Mouse (Mus musculus) CH12.LX (cell line): ENCODE data around the gene Stt3b.

ENCODE experiments used
- CTCF ChIP-seq, 2 experiments: IDR thresholded peaks in 1 of 2; conservative IDR thresholded peaks in 1 of 2; 2 replicates each; pipeline ENCODE4 v1.5.1; 2011 to 2012; ENCODE audit warnings: low read depth in 2 of 2, low read length in 2 of 2, improper control_type of control experiment in 1 of 2, inconsistent platforms in 1 of 2, mild to moderate bottlenecking in 1 of 2, moderate library complexity in 1 of 2
- ELF1 ChIP-seq: IDR thresholded peaks from 2 replicates; pipeline ENCODE4 v1.6.1; 2014; ENCODE audit warnings: low read depth, mild to moderate bottlenecking, inconsistent platforms, low read length, improper control_type of control experiment
- EP300 ChIP-seq: IDR thresholded peaks from 2 replicates; pipeline ENCODE4 v1.6.1; 2011; ENCODE audit warnings: low read length, improper control_type of control experiment
- ETS1 ChIP-seq: conservative IDR thresholded peaks from 2 replicates; pipeline ENCODE4 v1.6.1; 2012; ENCODE audit warnings: low read depth, mild to moderate bottlenecking, inconsistent platforms, low read length, improper control_type of control experiment, moderate library complexity
- GABPA ChIP-seq: IDR thresholded peaks from 2 replicates; pipeline ENCODE4 v1.6.1; 2012; ENCODE audit warnings: low read depth, low read length, improper control_type of control experiment, inconsistent platforms; ENCODE audit not compliant: insufficient replicate concordance
- JUN ChIP-seq: IDR thresholded peaks from 2 replicates; pipeline ENCODE4 v1.6.1; 2011; ENCODE audit warnings: low read depth, mild to moderate bottlenecking, low read length, improper control_type of control experiment, moderate library complexity; ENCODE audit not compliant: insufficient read depth
- MYC ChIP-seq: IDR thresholded peaks from 2 replicates; pipeline ENCODE4 v1.6.1; 2011; ENCODE audit warnings: low read depth, mild to moderate bottlenecking, improper control_type of control experiment, low read length
- POLR2A ChIP-seq: IDR thresholded peaks from 2 replicates; pipeline ENCODE4 v1.6.1; 2011; ENCODE audit warnings: low read depth, mild to moderate bottlenecking, improper control_type of control experiment, low read length
- USF1 ChIP-seq: IDR thresholded peaks from 2 replicates; pipeline ENCODE4 v1.6.1; 2014; ENCODE audit warnings: low read depth, mild to moderate bottlenecking, inconsistent platforms, low read length, improper control_type of control experiment
- ZC3H11A ChIP-seq: IDR thresholded peaks from 2 replicates; pipeline ENCODE4 v1.6.1; 2012; ENCODE audit warnings: low read depth, mild to moderate bottlenecking, inconsistent platforms, low read length, improper control_type of control experiment

GRCm38 (mm10) chr9:115231476-115231875, 78.7 kb downstream of the Stt3b start:
- TF ChIP-seq CTCF (conservative IDR thresholded peaks at IDR 0.05 in 1 of 2, IDR thresholded peaks at IDR 0.05 in 1 of 2; ENCODE audit: low read depth in 2 of 2, low read length in 2 of 2) (no peak), JUN (no peak), POLR2A (no peak), ELF1 (no peak), ZC3H11A (no peak), USF1 (no peak), EP300 (no peak), MYC (no peak), ETS1 (no peak), GABPA (no peak)
